In the genomic region with DNA sequence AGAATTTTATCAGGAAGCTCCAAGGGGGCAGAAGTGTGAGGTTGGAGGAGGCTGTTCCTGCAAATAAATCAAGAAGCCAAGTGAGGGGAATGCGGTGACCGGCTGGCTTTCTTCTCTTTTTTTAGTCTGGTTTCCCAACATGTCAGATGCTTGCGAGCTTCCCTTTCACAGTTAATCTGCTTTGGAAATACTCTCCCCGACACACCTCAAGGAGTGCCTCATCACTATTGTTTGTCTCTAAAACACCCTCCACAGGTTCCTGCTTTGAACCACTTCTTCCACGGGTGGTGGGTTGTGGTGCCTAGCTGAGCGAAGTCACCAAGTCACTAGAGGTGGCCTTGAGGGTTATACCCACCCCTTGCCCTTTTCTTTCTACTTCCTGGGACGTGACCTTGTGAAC, we compare ENCODE assay signal across 23 mouse cellular contexts. TPM values are rescaled to one million over a fixed set of nuclear protein-coding genes. Genes with fewer than 3 reads are reported as not detected.
"Had no signal": no experiment of that assay in that cellular context is flagged by ENCODE, and none has a peak within 500 bp of the region (broad histone marks: within the 10 kb centered on the region; RNA-seq: fewer than 3 reads in every experiment).

No protein-coding gene starts in this region.

- H3K4me1 ChIP-seq: liver, embryonic 13.5 days; midbrain, embryonic 10.5 days; midbrain, embryonic 13.5 days; neural tube, embryonic 13.5 days had no signal

- H3K9ac ChIP-seq: liver, embryonic 13.5 days; midbrain, embryonic 13.5 days; neural tube, embryonic 13.5 days had no signal

- H3K27me3 ChIP-seq: liver, embryonic 13.5 days; neural tube, embryonic 13.5 days had no signal

- H3K27ac ChIP-seq: kidney, postnatal 0 days; layer of hippocampus, adult 2 months; left cerebral cortex, adult 2 months; liver, embryonic 13.5 days; midbrain, embryonic 10.5 days; midbrain, embryonic 13.5 days; neural tube, embryonic 13.5 days had no signal

- H3K4me3 ChIP-seq: layer of hippocampus, adult 2 months; left cerebral cortex, adult 2 months; liver, embryonic 13.5 days; megakaryocyte, embryonic 14.5 days; midbrain, embryonic 10.5 days; midbrain, embryonic 13.5 days; myocyte; neural tube, embryonic 13.5 days had no signal

- ATAC-seq: midbrain, embryonic 13.5 days; midbrain, embryonic 16.5 days had no signal

- H3K9me3 ChIP-seq: liver, embryonic 13.5 days; megakaryocyte, embryonic 14.5 days; midbrain, embryonic 10.5 days; midbrain, embryonic 13.5 days; neural tube, embryonic 13.5 days had no signal

- H3K4me2 ChIP-seq: liver, embryonic 13.5 days; midbrain, embryonic 13.5 days; neural tube, embryonic 13.5 days had no signal

- DNase-seq: kidney, adult 2 months; kidney, postnatal 25 days; layer of hippocampus, adult 9-11 months; liver, embryonic 13.5 days; lung, adult 2 months; lung, postnatal 14 days; lung, postnatal 4 days; retina, postnatal 1 day; right cerebral cortex, postnatal 25 days; thymus, adult 18-20 months; thymus, postnatal 4 days had no signal

- H3K36me3 ChIP-seq: liver, embryonic 13.5 days; midbrain, embryonic 10.5 days; midbrain, embryonic 13.5 days; neural tube, embryonic 13.5 days had no signal

RNA-seq across cellular contexts. Expression of a gene that starts 18.2 kb away (rescaled TPM):
- total RNA-seq: liver, adult 2 months; neutrophil, adult 5-6 weeks had no signal
- polyA plus RNA-seq: liver, embryonic 13.5 days; liver, embryonic 16.5 days had no signal
